Mouse (Mus musculus) midbrain, embryonic 16.5 days (tissue): ENCODE data around the gene Lrrc4c. TPM values are rescaled to one million over a fixed set of nuclear protein-coding genes. Genes with fewer than 3 reads are reported as not detected.
A peak's percentile ranks its signal among the peaks of the same experiment; 100 is the strongest.

ENCODE experiments used
- ATAC-seq: fragments of 200-750 bp; cut with Nextera tagmentation; 2 replicates; pipeline ENCODE4 v1.8.0; 2017; ENCODE audit warnings: moderate TSS enrichment
- H3K27ac ChIP-seq: fragments of 300-500 bp; sonication (generic); 2 replicates; pipeline ENCODE4 v1.5.1; 2014; ENCODE audit warnings: mild to moderate bottlenecking, low read length, mixed read lengths
- H3K27me3 ChIP-seq: fragments of 300-500 bp; sonication (generic); 2 replicates; pipeline ENCODE4 v1.6.1; 2014; ENCODE audit warnings: low read depth, low read length, mixed read lengths; ENCODE audit not compliant: control insufficient read depth, insufficient read depth
- H3K36me3 ChIP-seq: fragments of 300-500 bp; sonication (generic); 2 replicates; pipeline ENCODE4 v1.6.1; 2014; ENCODE audit warnings: mild to moderate bottlenecking, low read length, moderate library complexity, mixed read lengths; ENCODE audit not compliant: control insufficient read depth, insufficient read depth
- H3K4me1 ChIP-seq: fragments of 300-500 bp; sonication (generic); 2 replicates; pipeline ENCODE4 v1.6.1; 2014; ENCODE audit warnings: mild to moderate bottlenecking, low read length, mixed read lengths; ENCODE audit not compliant: control insufficient read depth, insufficient read depth
- H3K4me2 ChIP-seq: fragments of 300-500 bp; sonication (generic); 2 replicates; pipeline ENCODE4 v1.6.1; 2014; ENCODE audit warnings: mild to moderate bottlenecking, low read length, mixed read lengths
- H3K4me3 ChIP-seq: fragments of 300-500 bp; sonication (generic); 2 replicates; pipeline ENCODE4 v1.5.1; 2014; ENCODE audit warnings: low read depth, mild to moderate bottlenecking, low read length, moderate library complexity, mixed read lengths
- H3K9ac ChIP-seq: fragments of 300-500 bp; sonication (generic); 2 replicates; pipeline ENCODE4 v1.6.1; 2014; ENCODE audit warnings: low read depth, low read length, mixed read lengths
- H3K9me3 ChIP-seq: fragments of 300-500 bp; sonication (generic); replicated peaks from 2 replicates; pipeline ENCODE4 v1.6.1; 2014; ENCODE audit warnings: mild to moderate bottlenecking, low read length, mixed read lengths; ENCODE audit not compliant: control insufficient read depth, poor library complexity, severe bottlenecking
- WGBS: fragments of 180-500 bp; shearing (Covaris S2); extraction: QIAGEN DNeasy Blood & Tissue Kit; methylation state at CpG from one replicate; pipeline ENCODE4 v1.1.7; 2014; 5-methylcytosine and 5-hydroxymethylcytosine counted together
- polyA plus RNA-seq: library from polyadenylated mRNA; unstranded; fragments of >200 nt; fragmentation: Nextera tagmentation; extraction: Ambion mirVana; gene quantifications from 2 replicates; pipeline ENCODE4 v1.2.1, GENCODE M21; 2015

Gene Lrrc4c
- polyA plus RNA-seq = 41.6 and 43.3 TPM in 2 replicates

DNA sequence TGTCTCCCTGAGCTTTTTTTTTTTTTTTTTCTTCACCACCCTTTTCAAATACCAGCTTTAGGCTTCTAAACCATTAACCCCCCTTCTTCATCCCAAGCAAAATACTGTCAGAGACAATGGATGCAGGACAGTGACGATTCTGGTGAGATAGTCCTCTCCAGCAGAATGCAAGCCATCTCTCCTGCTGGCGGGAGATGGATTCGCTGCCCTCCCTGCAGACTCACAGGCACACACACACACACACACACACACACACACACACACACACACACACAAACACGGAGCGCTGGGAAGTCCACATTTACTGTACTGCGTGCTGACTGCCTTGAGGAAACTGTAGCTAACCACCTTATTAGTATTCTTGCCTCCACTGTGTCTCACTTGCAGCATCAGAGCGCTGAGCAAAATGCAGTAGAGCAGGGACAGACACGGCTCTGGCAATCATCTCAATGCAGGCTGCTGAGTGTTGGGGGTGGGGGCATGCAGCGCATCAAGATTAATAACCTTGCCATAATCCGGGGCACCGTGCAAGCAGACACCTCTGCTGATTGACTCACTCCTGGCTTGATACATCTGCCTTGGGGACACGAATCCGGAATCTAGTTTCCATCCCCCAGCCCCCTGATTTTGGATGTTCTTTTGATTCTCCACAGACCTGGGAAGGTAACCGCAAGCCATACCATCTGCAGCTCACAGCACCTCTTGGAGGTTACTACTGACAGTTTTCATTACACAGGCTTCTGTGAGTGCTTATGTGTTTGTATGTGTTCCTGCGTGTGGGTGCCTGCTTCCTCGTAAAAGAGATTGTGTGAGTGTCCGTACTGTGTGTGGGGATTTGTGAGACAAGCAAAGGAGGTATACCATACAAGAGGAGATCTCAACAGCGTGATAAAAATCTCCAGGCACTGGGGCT is at the start of gene Lrrc4c:
Lrrc4c (plus strand) TSS at position 783 of the 913 bp plus-strand sequence.
- ATAC-seq = peak; percentile 91
- H3K27ac ChIP-seq = peak within 1 kb of the TSS; percentile 92
- H3K27me3 ChIP-seq = no peaks in the 10 kb centered on the region
- peak within 1 kb of the TSS; percentile 86 for H3K4me2 ChIP-seq
- peak within 1 kb of the TSS; percentile 77 for H3K9ac ChIP-seq
- no peaks in the 10 kb centered on the region for H3K36me3 ChIP-seq
- no peaks in the 10 kb centered on the region for H3K9me3 ChIP-seq
- peak within 1 kb of the TSS; percentile 60 for H3K4me3 ChIP-seq
- 2% methylated on average over 18 of the region's 18 CpGs for WGBS
- H3K4me1 ChIP-seq = peaks cover 14% of the 10 kb centered on the region; the same call in 1 of the 2 replicates

DNA sequence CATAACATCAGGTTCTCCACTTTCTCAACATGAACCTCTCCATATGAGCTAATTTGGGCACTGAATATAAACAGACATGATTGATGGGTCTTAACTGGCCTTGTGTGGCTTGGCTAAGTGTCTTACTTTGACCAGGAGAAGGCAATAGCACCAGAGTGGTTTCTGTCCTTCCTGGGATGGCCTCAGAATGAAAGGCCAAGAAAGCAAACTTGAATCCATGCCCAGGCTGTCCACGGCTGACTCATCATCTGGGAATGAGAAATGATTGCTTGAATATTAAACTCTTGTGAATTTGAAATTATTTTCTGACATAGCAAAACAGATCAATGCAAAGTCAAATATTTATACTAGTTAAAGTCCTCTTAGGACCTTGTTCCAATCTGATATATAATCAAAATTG is 42.9 kb upstream of the Lrrc4c start:
- WGBS = 89% methylated on average over 1 of the region's 1 CpGs
- Histone ChIP-seq H3K9me3 (no peaks in the 10 kb centered on the region), H3K4me3 (no peak overlapping the region), H3K9ac (no peak overlapping the region), H3K27ac (no peak overlapping the region), H3K4me2 (no peak overlapping the region), H3K4me1 (no peaks in the 10 kb centered on the region), H3K36me3 (no peaks in the 10 kb centered on the region), H3K27me3 (no peaks in the 10 kb centered on the region)
- no peak for ATAC-seq

DNA sequence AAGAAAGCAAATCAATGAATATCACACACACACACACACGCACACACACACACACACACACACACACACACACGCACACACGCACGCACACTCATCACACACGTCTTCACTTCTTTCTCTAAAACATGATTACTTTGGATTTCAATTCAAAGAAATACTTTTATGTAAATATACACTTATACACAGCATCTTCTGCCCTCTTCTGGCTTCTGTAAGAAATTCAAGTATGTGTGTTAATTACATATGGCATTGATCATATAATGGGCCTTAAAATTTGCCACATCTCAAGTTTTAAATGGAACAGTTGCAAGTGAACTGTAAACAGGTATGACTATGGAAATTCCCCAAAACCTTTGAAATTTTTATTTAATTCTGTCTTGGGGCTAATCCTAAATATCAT is 35.0 kb upstream of the Lrrc4c start:
- H3K36me3 ChIP-seq = no peaks in the 10 kb centered on the region

DNA sequence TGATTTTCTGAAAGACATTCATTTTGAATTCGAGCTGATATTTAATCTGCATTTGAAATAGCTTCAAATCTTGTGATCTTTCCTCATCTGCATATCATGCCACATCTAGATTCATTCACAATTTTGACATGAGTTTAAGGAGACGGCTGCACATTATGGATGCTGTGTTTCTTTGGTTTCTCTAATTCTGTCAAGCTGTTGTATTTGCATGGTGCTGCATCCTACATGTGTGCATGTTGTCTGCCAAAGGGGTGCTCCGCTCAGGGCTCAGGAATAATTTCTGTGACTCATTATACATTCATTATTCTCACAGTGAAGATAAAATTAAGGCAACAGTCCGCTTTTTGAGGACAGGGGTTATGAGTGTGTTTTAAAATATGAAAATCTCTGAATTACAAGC is 30.5 kb upstream of the Lrrc4c start:
- H3K27ac ChIP-seq = no peak overlapping the region
- peaks cover 3% of the 10 kb centered on the region; the same call in 1 of the 2 replicates for H3K4me1 ChIP-seq
- no peaks in the 10 kb centered on the region for H3K36me3 ChIP-seq
- WGBS = 48% methylated on average over 4 of the region's 4 CpGs
- no peak overlapping the region for H3K4me3 ChIP-seq
- no peaks in the 10 kb centered on the region for H3K9me3 ChIP-seq
- no peak overlapping the region for H3K4me2 ChIP-seq
- no peak overlapping the region for H3K9ac ChIP-seq
- no peaks in the 10 kb centered on the region for H3K27me3 ChIP-seq
- ATAC-seq = 0 out of 2 replicates have a peak, but pooled peaks have one; percentile 48

More for the DNA sequence above, 35.0 kb upstream of the Lrrc4c start:
- no peak for ATAC-seq
- Histone ChIP-seq H3K4me1 (peaks cover 3% of the 10 kb centered on the region; the same call in 1 of the 2 replicates), H3K27ac (no peak overlapping the region), H3K4me2 (no peak overlapping the region), H3K9ac (no peak overlapping the region), H3K9me3 (no peaks in the 10 kb centered on the region), H3K27me3 (no peaks in the 10 kb centered on the region), H3K4me3 (no peak overlapping the region)
- 82% methylated on average over 5 of the region's 5 CpGs for whole genome bisulfite sequencing

DNA sequence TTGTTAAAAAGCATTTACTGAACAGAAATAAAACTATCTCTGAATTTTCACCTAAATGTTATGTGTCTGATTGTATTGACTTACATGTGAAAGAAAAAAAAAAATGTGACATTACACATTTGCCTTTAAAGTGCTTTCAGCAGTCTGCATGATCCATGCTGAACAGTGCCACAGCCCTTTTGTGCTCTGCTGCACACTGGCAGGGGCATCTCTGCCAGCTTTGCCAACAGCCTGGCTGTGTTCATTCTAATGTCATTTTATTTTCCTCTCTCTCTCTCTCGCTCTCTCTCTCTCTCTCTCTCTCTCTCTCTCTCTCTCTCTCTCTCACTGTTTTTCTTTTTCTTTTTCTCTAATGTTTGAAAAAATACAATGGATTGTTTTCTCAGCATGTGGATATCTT is 27.4 kb upstream of the Lrrc4c start:
- Histone ChIP-seq H3K36me3 (no peaks in the 10 kb centered on the region), H3K9ac (no peak overlapping the region), H3K27ac (no peak overlapping the region), H3K9me3 (no peaks in the 10 kb centered on the region), H3K4me1 (peaks cover 3% of the 10 kb centered on the region; the same call in 1 of the 2 replicates), H3K4me3 (no peak overlapping the region), H3K27me3 (no peaks in the 10 kb centered on the region), H3K4me2 (no peak overlapping the region)
- WGBS = 78% methylated on average over 1 of the region's 1 CpGs
- no peak for ATAC-seq

DNA sequence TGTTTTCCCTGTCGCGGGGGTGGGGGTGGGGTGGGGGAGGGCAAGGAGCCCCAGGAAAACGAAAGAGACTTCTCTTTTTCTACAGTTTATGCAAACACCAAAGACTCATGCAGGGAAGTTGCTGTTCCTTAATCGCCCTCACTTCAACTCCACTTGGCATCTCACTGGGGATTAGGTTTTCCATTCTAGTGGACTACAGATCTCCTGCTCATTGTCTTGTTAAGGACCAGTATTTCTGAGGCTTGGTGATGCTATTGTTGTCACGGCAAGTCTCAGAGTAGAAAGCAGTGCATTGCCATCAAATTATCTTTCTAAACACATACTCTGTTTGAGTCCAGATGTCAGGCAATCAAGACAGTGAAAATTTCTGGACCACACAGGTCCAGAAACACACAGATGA is 2.9 kb upstream of the Lrrc4c start:
- Histone ChIP-seq H3K27ac (no peak overlapping the region), H3K27me3 (no peaks in the 10 kb centered on the region), H3K36me3 (no peaks in the 10 kb centered on the region), H3K9ac (no peak overlapping the region), H3K4me1 (peaks cover 10% of the 10 kb centered on the region; the same call in 1 of the 2 replicates), H3K4me2 (no peak overlapping the region), H3K9me3 (no peaks in the 10 kb centered on the region), H3K4me3 (no peak overlapping the region)
- ATAC-seq = no peak
- WGBS = 2% methylated on average over 5 of the region's 5 CpGs

DNA sequence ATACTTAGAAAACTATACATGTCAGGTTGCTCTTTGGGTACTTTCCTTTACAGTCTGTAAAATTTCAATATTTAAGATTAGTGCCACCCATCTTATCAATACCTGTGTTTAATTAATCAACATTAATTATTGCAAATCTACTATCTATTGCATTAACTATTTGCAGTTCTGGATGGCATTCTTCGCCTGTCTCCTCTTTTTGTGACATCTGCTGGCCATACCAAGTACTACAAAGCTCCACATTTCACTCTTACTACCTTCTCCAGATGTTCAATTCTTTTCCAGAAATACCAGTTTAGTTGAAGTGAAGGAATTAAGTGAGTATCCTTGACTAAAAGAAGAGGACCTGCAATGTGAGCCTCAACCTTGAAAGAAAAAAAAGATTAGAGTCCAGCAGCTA is 1.4 kb upstream of the Lrrc4c start:
- H3K27ac ChIP-seq = no peak overlapping the region
- no peaks in the 10 kb centered on the region for H3K27me3 ChIP-seq
- H3K9me3 ChIP-seq = no peaks in the 10 kb centered on the region
- no peaks in the 10 kb centered on the region for H3K36me3 ChIP-seq
- no peak overlapping the region for H3K9ac ChIP-seq
- WGBS = 20% methylated on average over 1 of the region's 1 CpGs
- peaks cover 14% of the 10 kb centered on the region; the same call in 1 of the 2 replicates for H3K4me1 ChIP-seq
- H3K4me2 ChIP-seq = no peak overlapping the region
- no peak for ATAC-seq
- H3K4me3 ChIP-seq = no peak overlapping the region

DNA sequence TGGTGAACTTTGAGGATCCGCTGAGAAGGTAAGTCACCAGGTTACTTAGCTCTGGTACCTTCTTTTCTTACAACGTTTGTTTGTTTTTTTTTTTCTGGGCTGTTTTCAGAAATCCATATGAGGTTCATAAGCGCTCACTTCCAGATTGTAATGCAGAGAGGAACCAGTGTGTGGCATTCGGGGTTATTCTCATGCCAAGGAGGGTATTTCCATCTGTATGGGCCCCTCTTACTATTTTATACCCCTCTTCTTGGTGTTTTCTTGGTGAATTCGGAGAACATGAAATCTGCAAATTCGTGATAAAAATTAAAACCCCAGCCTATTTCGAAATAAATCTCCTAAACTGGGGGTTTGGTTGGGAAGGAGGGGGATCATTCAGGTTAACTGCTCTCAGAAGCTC is 587 bp downstream of the Lrrc4c start:
- ATAC-seq = no peak; the same call in 1 of the 2 replicates
- Histone ChIP-seq H3K9me3 (no peaks in the 10 kb centered on the region), H3K4me2 (peak overlapping the region; percentile 86), H3K4me1 (peaks cover 17% of the 10 kb centered on the region; the same call in 1 of the 2 replicates), H3K4me3 (peak overlapping the region; percentile 60), H3K36me3 (no peaks in the 10 kb centered on the region), H3K9ac (peak overlapping the region; percentile 77), H3K27ac (peak overlapping the region; percentile 92), H3K27me3 (no peaks in the 10 kb centered on the region)
- WGBS = 5% methylated on average over 7 of the region's 7 CpGs

DNA sequence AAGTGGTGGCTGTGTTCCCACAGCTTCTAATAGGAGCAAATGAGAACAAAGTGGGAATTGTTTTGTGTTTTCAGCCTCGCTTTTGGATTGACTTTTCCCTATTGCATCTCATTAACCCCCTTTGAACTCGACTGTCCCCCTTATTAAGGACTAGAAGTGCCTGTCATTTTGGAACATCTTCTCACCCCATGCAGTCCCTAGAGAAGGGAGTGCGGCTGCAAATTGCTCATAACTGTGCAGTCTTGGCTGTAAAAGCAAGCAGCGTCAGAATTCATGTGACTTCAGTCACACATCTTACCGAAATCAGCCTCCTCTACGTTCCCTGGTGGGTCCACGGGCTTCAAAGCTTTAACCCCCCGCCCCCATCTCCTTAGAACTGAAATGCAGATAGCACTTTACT is 1.2 kb downstream of the Lrrc4c start:
- Histone ChIP-seq H3K27ac (peak overlapping the region; percentile 63), H3K4me2 (peak overlapping the region; percentile 86), H3K4me3 (peak overlapping the region; percentile 60), H3K4me1 (peaks cover 17% of the 10 kb centered on the region; the same call in 1 of the 2 replicates), H3K9me3 (no peaks in the 10 kb centered on the region), H3K9ac (peak overlapping the region; percentile 66), H3K36me3 (no peaks in the 10 kb centered on the region), H3K27me3 (no peaks in the 10 kb centered on the region)
- WGBS = 3% methylated on average over 8 of the region's 8 CpGs
- no peak for ATAC-seq
